Mouse (Mus musculus): ENCODE results near the gene Crocc2. TPM values are rescaled to one million over a fixed set of nuclear protein-coding genes. Genes with fewer than 3 reads are reported as not detected.

The Crocc2 gene
- total and polyA plus RNA-seq, 3 experiments: not detected

DNA sequence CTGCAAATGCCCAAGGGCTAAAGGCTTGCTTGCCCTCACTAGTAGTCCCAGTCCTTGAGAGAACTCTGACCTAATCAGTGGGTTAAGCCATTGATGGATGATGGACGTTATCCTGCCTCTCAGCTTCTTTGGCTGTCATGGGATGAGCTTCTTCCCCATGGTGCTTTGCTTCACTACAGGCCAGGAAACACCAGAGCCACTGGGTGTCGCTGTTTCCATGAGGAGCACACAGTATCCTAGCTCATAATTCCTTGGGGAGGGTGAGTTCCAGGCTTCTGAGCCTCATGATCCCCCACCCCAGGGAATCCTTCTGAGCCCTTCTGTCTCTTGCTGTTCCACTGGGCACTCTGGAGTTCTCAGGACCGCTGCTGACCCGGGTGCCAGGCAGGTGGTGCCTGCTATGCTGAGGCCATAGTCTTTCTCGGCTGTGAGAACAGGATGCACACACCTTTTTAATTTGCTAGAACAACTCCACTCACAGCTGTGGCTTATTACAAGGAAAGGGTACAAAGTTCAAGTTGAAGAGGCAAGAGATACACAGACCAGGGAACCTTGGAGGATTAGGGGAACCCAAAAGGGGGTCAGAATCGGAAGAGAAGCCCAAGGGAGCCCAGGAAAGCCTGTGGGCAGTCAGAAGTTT is 39.7 kb upstream of the Crocc2 start:
- TF ChIP-seq SMC3 (IDR thresholded peaks at IDR 0.05; ENCODE audit: low read depth, low read length) (0 out of 2 replicates have a peak, but pooled peaks have one; percentile 4), ZC3H11A (IDR thresholded peaks at IDR 0.05; ENCODE audit: low read depth, low read length) (no peak), RAD21 (IDR thresholded peaks at IDR 0.05; ENCODE audit: low read depth, low read length) (peak; percentile 20), TCF12 (IDR thresholded peaks at IDR 0.05; ENCODE audit: low read depth, low read length) (no peak), CTCF (IDR thresholded peaks at IDR 0.05 in 2 of 3, conservative IDR thresholded peaks at IDR 0.05 in 1 of 3; ENCODE audit: control insufficient read depth in 1 of 3, insufficient read depth in 1 of 3, low read depth in 2 of 3, low read length in 3 of 3, poor library complexity in 1 of 3, severe bottlenecking in 1 of 3) (peak; percentile 8 to 42 (median 23); a peak in 4 of 6 replicates), POLR2AphosphoS2 (IDR thresholded peaks at IDR 0.05; ENCODE audit: low read length) (no peak)
- H3K9me3 ChIP-seq (replicated peaks; ENCODE audit: insufficient read depth, low read length): no peaks in the 10 kb centered on the region
- DNase-seq (ENCODE audit: low read depth, low spot score): no peak
- no peaks in the 10 kb centered on the region for H3K4me1 ChIP-seq (ENCODE audit: control insufficient read depth in 1 of 2, insufficient read depth in 2 of 2, low read length in 2 of 2)
- H3K27ac ChIP-seq (ENCODE audit: control insufficient read depth, low read depth, low read length): no peak overlapping the region
- H3K79me2 ChIP-seq (ENCODE audit: control insufficient read depth, insufficient read depth, low read length, poor library complexity): no peaks in the 10 kb centered on the region
- H3K9ac ChIP-seq (ENCODE audit: control insufficient read depth, low read depth, low read length, poor library complexity, severe bottlenecking): no peak overlapping the region
- no peaks in the 10 kb centered on the region for H3K27me3 ChIP-seq (ENCODE audit: control insufficient read depth in 1 of 2, insufficient read depth in 2 of 2, low read length in 2 of 2)
- H3K4me3 ChIP-seq (ENCODE audit: control insufficient read depth in 1 of 2, insufficient read depth in 1 of 2, low read depth in 2 of 2, low read length in 2 of 2): no peak overlapping the region
- H3K36me3 ChIP-seq (ENCODE audit: control insufficient read depth in 1 of 2, insufficient read depth in 2 of 2, low read length in 2 of 2): no peaks in the 10 kb centered on the region

DNA sequence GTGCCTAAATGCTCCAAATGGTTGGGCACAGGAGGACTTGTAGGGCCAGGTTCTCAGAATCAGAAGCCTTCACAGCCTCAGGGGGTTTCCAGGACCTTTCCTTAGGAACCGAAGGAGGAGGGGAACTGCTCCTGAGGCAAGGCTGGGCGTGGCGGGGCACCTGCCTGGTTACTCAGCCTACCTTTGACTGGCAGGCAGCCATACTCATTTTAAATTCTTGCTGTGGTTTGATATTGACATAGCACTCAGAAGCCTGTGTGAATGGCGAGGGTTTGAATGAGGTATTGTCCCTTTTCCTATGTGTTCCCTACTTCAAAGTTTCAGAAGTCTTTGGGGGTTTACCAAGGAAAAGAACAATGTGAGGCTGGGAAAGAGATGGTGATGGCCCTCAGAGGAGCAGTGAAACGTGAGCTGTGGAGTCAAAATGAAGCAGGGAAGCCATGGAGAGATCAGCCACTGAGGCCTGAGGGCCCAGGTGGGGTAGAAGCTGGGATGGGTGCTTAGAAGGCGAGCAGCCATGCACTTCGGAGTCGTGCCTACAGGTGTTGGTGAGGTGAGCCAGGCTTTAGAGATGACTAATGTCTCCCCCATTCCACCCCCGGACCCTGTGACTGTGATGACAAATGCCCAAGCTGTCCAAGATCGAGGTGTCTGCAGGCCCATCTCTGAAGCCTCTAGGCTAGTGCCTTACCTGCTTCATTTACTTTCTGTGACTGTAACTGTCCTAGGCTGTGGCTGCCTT is 38.1 kb upstream of the Crocc2 start:
- H3K9ac ChIP-seq (ENCODE audit: control insufficient read depth, low read depth, low read length, poor library complexity, severe bottlenecking): no peak overlapping the region
- H3K9me3 ChIP-seq (replicated peaks; ENCODE audit: insufficient read depth, low read length): no peaks in the 10 kb centered on the region
- no peak overlapping the region for H3K27ac ChIP-seq (ENCODE audit: control insufficient read depth, low read depth, low read length)
- H3K36me3 ChIP-seq (ENCODE audit: control insufficient read depth in 1 of 2, insufficient read depth in 2 of 2, low read length in 2 of 2): no peaks in the 10 kb centered on the region
- H3K4me3 ChIP-seq (ENCODE audit: control insufficient read depth in 1 of 2, insufficient read depth in 1 of 2, low read depth in 2 of 2, low read length in 2 of 2): no peak overlapping the region
- no peaks in the 10 kb centered on the region for H3K79me2 ChIP-seq (ENCODE audit: control insufficient read depth, insufficient read depth, low read length, poor library complexity)
- no peaks in the 10 kb centered on the region for H3K4me1 ChIP-seq (ENCODE audit: control insufficient read depth in 1 of 2, insufficient read depth in 2 of 2, low read length in 2 of 2)
- no peak for TF ChIP-seq POLR2A (IDR thresholded peaks at IDR 0.05; ENCODE audit: control insufficient read depth in 1 of 2, insufficient read depth in 1 of 2, low read depth in 1 of 2, low read length in 2 of 2, poor library complexity in 1 of 2)
- no peak for TF ChIP-seq KAT2A (conservative IDR thresholded peaks at IDR 0.05; ENCODE audit: low read depth, low read length)
- no peak for TF ChIP-seq UBTF (IDR thresholded peaks at IDR 0.05; ENCODE audit: borderline replicate concordance, insufficient read depth, low read depth, low read length)
- TF ChIP-seq ETS1 (IDR thresholded peaks at IDR 0.05; ENCODE audit: low read depth, low read length): no peak
- TF ChIP-seq ZMIZ1 (IDR thresholded peaks at IDR 0.05; ENCODE audit: low read depth, low read length): no peak
- no peak for TF ChIP-seq ZNF384 (IDR thresholded peaks at IDR 0.05; ENCODE audit: low read depth, low read length)
- no peak for TF ChIP-seq POLR2AphosphoS2 (IDR thresholded peaks at IDR 0.05; ENCODE audit: low read length)
- TF ChIP-seq TCF12 (IDR thresholded peaks at IDR 0.05; ENCODE audit: low read depth, low read length): no peak
- no peaks in the 10 kb centered on the region for H3K27me3 ChIP-seq (ENCODE audit: control insufficient read depth in 1 of 2, insufficient read depth in 2 of 2, low read length in 2 of 2)
- DNase-seq (ENCODE audit: low read depth, low spot score): no peak

DNA sequence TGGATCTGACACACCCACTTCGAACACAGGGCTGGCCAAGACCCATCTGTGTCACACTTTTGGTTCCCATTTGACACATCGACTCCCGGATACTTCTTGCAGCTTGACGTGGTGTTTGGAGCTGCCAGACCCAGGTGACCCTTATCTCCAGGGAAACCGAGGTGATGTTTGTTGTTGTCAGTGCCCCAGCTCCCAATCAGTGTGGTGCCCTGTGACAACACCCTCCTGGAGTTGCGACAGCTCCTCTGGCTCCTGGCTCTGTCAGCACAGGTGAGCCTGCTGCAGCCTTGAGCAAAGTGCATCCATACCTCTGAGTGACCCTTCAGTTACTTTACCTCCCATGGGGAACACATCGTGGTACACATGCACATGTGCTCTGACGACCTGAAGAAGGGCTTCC is 35.8 kb upstream of the Crocc2 start:
- H3K79me2 ChIP-seq (ENCODE audit: control insufficient read depth, insufficient read depth, low read length, poor library complexity): no peaks in the 10 kb centered on the region
- H3K27me3 ChIP-seq (ENCODE audit: control insufficient read depth in 1 of 2, insufficient read depth in 2 of 2, low read length in 2 of 2): no peaks in the 10 kb centered on the region
- no peaks in the 10 kb centered on the region for H3K36me3 ChIP-seq (ENCODE audit: control insufficient read depth in 1 of 2, insufficient read depth in 2 of 2, low read length in 2 of 2)
- H3K27ac ChIP-seq (ENCODE audit: control insufficient read depth, low read depth, low read length): no peak overlapping the region
- no peaks in the 10 kb centered on the region for H3K9me3 ChIP-seq (replicated peaks; ENCODE audit: insufficient read depth, low read length)
- H3K4me1 ChIP-seq (ENCODE audit: control insufficient read depth in 1 of 2, insufficient read depth in 2 of 2, low read length in 2 of 2): no peaks in the 10 kb centered on the region
- no peak overlapping the region for H3K9ac ChIP-seq (ENCODE audit: control insufficient read depth, low read depth, low read length, poor library complexity, severe bottlenecking)
- TF ChIP-seq MXI1 (IDR thresholded peaks at IDR 0.05; ENCODE audit: low read depth, low read length) (no peak), USF1 (IDR thresholded peaks at IDR 0.05; ENCODE audit: low read depth, low read length) (no peak), NELFE (IDR thresholded peaks at IDR 0.05; ENCODE audit: low read depth, low read length) (no peak), UBTF (IDR thresholded peaks at IDR 0.05; ENCODE audit: borderline replicate concordance, insufficient read depth, low read depth, low read length) (no peak), MYC (IDR thresholded peaks at IDR 0.05; ENCODE audit: low read depth, low read length) (no peak), MEF2A (IDR thresholded peaks at IDR 0.05; ENCODE audit: extremely low read depth, insufficient replicate concordance, low read depth, low read length, poor library complexity, severe bottlenecking) (no peak), ZNF384 (IDR thresholded peaks at IDR 0.05; ENCODE audit: low read depth, low read length) (no peak), MAZ (IDR thresholded peaks at IDR 0.05; ENCODE audit: low read depth, low read length) (no peak), POLR2AphosphoS5 (IDR thresholded peaks at IDR 0.05; ENCODE audit: borderline replicate concordance, low read depth, low read length) (no peak), ETS1 (IDR thresholded peaks at IDR 0.05; ENCODE audit: low read depth, low read length) (no peak), EP300 (IDR thresholded peaks at IDR 0.05; ENCODE audit: low read depth in 1 of 2, low read length in 2 of 2) (no peak), SIN3A (IDR thresholded peaks at IDR 0.05; ENCODE audit: low read length) (no peak)
- no peak for DNase-seq (ENCODE audit: low read depth, low spot score)
- H3K4me3 ChIP-seq (ENCODE audit: control insufficient read depth in 1 of 2, insufficient read depth in 1 of 2, low read depth in 2 of 2, low read length in 2 of 2): no peak overlapping the region
